Mouse (Mus musculus) T-helper 2 cell (primary cell): ENCODE results near the gene Pds5b.
"Not testable (repeated sequence)": the region's sequence is repeated elsewhere in the genome, so short reads cannot be mapped to it uniquely, and the experiment has no call there.

Experiments
- in situ Hi-C: fragments of 300-600 bp; cut with MboI, MseI; formaldehyde crosslinking; loops from one replicate; pipeline ENCODE4 v1.15.1; 2025; ENCODE audit warnings: high pct_unique_total_duplicates

Gene Pds5b

DNA sequence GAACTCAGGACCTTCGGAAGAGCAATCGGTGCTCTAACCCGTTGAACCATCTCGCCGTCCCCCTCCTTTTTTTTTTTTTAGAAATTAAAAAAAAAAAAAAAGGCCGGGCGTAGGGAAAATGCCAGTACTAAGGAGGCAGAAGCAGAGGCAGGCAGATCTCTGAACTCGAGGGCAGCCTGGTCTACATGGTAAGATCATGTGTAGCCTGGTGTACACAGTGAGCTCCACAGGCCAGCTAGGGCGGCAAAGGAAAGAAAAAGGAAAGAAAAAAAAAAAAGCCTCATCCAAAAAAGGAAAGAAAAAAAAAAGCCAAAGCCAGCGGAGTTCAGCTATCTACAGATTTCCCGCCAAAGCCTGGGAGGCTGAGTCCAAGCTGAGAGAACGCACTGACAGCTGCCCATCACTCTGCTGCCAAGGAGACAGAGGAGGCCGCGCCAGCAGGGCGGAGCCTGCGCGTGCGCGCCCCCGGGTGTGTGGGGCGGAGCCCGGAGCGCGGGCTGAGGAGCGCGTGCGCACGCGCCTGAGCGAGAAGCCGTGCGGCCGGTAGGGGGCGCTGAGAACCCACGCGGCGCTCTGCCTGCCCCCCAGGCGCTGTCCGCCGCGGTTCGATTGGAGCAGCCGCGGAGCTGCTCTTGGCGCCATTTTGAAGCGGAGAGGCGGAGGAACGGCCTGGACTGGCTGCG lies at the start of gene Pds5b:
Pds5b (plus strand) TSS at position 587 of the 683 bp plus-strand sequence.
- in situ Hi-C loops: loop anchor here (5.0 kb wide), 1 partner anchor 699 kb away; no protein-coding TSS in a partner anchor

DNA sequence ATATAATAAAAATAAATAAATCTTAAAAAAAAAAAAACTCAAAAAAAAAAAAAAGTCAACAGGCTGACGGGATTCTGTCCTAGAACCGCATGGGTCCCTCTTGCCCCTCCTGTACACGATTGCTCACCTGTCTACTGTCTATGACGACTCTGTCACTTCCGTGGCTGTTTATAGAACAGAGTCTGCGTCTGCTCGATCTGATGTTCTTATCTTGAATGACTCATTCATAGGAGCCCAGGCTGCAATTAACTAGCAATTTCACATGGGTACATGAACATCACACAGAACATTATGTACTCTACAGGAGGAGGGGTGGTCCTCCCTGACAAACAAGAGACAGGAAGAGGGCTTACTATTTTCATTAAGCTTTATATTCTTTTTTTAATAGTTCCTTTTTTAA lies 48.0 kb upstream of the Pds5b start:
- in situ Hi-C loops: no loop called here

- in situ Hi-C loops: no loop called here
These were observed 44.3 kb upstream of the Pds5b start for GRCm38 (mm10) chr5:150629272-150629671.

DNA sequence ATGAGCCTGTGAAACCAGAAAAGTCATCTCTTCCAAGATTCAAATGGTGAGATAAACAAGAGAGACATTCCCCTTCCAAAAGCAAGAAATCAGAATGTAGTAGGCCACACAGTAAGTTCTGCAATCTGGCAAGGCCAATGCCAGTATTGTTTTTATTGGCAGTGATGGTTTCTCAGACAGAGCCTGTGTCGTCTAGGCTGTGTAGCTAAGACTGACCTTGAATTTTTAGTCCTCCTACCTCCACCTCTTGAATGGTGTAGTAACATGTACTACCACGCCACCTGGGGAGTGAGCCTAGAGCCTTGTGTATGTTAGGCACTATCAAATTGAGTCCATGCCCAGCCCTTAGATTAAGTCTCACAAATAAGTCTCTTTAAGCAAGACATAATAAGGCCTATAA lies 43.8 kb upstream of the Pds5b start:
- in situ Hi-C loops: no loop called here

DNA sequence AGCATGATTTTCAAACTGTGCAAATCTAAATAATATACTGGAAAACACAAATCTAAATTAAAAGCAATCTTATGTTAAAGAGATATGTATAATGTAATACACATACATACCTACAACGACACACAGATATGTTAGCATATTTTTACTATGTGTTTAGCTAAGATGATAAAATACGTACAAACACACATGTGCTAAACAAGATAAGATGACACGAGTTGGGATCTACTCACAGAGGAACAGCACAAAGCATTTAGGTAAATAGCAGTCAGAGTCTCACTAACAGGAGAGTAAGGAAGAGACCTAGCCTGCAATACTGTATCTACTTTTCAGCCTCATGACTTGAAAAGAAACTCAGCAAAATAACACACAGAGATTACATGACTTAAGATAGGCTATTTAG lies 32.1 kb upstream of the Pds5b start:
- in situ Hi-C loops: no loop called here

DNA sequence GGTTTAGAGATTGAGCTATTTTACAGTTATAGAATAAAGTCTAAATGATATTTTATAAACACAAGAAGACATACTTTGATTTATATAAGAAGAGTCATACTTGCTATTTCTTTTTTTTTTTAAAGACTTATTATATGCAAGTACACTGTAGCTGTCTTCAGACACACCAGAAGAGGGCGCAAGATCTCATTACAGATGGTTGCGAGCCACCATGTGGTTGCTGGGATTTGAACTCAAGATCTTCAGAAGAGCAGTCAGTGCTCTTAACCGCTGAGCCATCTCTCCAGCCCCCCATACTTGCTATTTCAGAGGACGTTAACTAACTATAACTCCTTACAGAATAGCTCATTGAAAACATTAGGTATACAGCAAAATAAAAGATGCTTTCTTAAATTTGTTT lies 30.1 kb upstream of the Pds5b start:
- in situ Hi-C loops: not testable (repeated sequence)

DNA sequence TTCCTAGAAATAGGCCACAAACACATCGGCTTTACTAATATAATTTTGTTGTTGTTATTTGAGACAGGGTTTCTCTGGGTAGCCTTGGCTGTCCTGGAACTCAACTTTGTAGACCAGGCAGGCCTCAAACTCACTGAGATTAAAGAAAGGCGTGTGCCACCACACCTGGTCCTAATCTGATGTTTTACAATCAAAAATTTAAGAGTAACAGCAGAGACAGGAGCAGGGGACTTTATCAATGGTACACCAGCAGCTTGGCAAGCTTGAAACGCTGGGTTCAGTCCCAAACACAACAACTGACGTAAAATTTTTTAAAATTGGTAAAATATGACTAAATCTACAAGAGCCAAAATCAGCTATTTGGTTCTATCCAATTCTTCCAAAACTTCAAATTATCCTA lies 28.6 kb upstream of the Pds5b start:
- in situ Hi-C loops: no loop called here

- in situ Hi-C loops: no loop called here
These were observed 21.0 kb upstream of the Pds5b start for GRCm38 (mm10) chr5:150652578-150652977.

- in situ Hi-C loops: no loop called here
These were observed 19.0 kb upstream of the Pds5b start for GRCm38 (mm10) chr5:150654548-150654947.

- in situ Hi-C loops: not testable (repeated sequence)
These were observed 14.1 kb upstream of the Pds5b start for GRCm38 (mm10) chr5:150659425-150659824.

DNA sequence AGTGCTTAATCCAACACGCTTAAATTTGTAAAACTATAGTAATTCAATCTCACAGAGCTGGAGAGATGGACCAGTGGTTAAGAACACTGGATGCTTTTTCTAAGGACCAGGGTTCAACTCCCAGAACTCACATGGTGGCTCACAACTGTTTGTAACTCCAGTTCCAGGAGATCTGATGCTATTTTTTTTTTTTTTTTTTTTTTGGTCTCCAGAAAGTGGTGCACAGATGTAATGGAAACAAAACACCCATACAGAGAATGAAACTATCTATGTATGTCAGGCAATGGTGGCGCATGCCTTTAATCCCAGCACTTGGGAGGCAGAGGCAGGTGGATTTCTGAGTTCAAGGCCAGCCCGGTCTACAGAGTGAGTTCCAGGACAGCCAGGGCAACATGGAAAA lies 13.2 kb upstream of the Pds5b start:
- in situ Hi-C loops: loop anchor here (10.0 kb wide), 1 partner anchor 215 kb away; no protein-coding TSS in a partner anchor

- in situ Hi-C loops: loop anchor here (10.0 kb wide), 1 partner anchor 219 kb away; no protein-coding TSS in a partner anchor
These were observed 9.6 kb upstream of the Pds5b start for GRCm38 (mm10) chr5:150663926-150664325.

GRCm38 (mm10) chr5:150664794-150665131 lies 8.8 kb upstream of the Pds5b start:
- in situ Hi-C loops: loop anchor here (5.0 to 10.0 kb wide), 2 partner anchors 142 to 220 kb away; partner anchors contain the start of gene Brca2

DNA sequence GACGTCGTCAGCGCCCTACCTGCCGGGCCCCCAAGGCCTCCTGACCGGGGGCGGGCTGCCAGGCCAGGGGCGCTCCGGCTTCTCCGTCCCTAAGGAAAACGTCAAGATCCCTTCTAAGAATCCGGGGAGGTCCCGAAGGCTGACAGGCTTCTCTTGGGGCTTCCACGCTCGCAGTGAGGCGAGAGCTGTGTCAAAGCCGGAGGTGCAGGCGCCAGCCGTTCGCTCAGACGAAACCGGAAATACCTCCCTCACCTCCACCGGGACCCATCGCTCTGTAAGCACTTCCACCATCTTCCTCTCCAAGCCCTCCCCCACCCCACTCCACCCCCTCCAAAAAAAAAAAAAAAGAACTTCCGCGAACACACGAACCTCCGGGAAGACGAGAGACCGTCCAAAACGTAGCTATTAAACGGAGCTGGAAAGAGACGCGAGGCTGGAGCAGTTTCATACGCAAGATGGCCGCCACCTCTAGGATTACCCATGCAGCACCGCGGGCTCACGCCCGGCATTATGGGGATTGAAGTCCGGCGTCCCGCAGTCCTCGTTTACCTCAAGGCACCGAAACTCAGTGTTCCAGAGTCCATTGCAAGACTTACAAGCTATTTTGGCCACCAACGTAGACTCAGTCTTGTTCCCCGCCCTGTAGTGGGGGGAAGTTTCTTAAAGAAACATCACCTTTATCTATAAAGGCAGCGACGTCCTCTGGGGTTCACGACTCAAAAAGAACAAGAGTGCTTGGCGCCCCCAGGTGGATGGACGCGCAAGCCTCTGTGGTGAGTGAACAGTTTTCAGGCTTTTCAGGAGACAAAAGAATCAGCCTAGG lies 8.2 kb upstream of the Pds5b start:
- in situ Hi-C loops: loop anchor here (5.0 to 10.0 kb wide), 2 partner anchors 143 to 221 kb away; partner anchors contain the start of gene Brca2

DNA sequence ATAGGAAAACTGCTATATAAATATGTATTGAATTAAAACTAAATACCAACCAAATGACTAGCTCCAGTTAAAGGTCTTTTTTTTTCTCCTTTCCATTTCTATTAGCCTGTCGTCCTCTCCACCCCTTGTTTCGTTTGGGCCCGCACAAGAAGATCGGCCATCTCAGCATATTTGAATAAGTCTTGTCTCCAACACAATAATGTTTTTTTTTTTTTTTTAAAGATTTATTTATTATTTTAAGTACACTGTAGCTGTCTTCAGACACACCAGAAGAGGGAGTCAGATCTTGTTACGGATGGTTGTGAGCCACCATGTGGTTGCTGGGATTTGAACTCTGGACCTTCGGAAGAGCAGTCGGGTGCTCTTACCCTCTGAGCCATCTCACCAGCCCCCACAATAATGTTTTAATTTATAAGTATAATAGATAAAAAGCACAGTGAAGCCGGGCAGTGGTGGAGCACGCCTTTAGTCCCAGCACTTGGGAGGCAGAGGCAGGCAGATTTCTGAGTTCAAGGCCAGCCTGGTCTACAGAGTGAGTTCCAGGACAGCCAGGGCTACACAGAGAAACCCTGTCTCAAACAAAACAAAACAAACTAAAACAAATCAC lies 7.3 kb upstream of the Pds5b start, which contains the start of gene N4bp2l2:
N4bp2l2 (minus strand) TSS at position 51 of the 607 bp plus-strand sequence.
- in situ Hi-C loops: loop anchor here (5.0 to 10.0 kb wide), 2 partner anchors 144 to 221 kb away; partner anchors contain the start of gene Brca2

DNA sequence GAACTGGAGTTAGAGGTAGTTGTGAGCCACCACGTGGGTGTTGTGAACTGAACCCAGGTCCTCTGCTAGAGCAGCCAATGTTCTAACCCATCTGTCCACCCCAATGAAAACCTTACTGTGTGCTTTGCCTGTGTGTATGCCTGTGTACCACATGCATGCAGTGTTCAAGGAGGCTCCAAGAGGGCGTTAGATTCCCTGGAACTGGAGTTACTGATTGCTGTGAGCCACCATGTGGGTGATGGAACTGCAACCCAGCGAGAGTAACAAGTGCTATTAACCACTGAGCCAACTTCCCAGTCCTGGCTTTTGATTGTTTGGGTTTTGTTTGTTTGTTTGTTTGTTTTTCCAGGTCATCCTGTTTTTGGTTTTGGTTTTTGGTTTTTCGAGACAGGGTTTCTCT lies 4.8 kb upstream of the Pds5b start:
- in situ Hi-C loops: loop anchor here (5.0 to 10.0 kb wide), 2 partner anchors 146 to 224 kb away; partner anchors contain the start of gene Brca2

- in situ Hi-C loops: loop anchor here (5.0 kb wide), 1 partner anchor 700 kb away; no protein-coding TSS in a partner anchor
These were observed 1.2 kb upstream of the Pds5b start for GRCm38 (mm10) chr5:150672343-150672742.

- in situ Hi-C loops: loop anchor here (5.0 kb wide), 1 partner anchor 698 kb away; no protein-coding TSS in a partner anchor
These were observed 512 bp downstream of the Pds5b start for GRCm38 (mm10) chr5:150673880-150674621.

DNA sequence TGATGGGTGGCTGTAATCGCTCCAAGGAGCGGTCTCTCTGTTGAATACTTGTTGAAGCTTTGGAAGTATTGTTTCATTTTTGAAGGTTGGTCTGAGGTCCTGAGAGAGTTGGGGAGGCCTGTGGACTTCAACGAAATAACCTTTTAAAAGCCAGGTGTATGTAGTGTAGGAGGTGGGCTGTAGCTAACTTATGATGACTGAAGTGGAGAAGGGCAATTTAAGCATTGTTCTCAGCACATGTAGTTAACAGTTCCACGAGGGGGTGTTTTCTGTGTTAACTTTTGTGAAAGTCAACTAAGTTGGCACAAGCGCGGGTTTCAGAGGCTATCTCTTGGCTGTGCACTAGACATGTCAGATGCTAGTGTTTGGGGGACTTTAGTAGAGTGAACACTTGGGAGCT lies 1.3 kb downstream of the Pds5b start:
- in situ Hi-C loops: loop anchor here (5.0 kb wide), 1 partner anchor 697 kb away; no protein-coding TSS in a partner anchor

GRCm38 (mm10) chr5:150682862-150683261 lies 9.3 kb downstream of the Pds5b start:
- in situ Hi-C loops: not testable (repeated sequence)

- in situ Hi-C loops: no loop called here
These were observed 17.1 kb downstream of the Pds5b start for GRCm38 (mm10) chr5:150690685-150691084.
